Mouse (Mus musculus) gastrocnemius, postnatal 36 days (tissue): ENCODE measurements around the gene Slc39a11. TPM values are rescaled to one million over a fixed set of nuclear protein-coding genes. Genes with fewer than 3 reads are reported as not detected.

Experiments used
- DNase-seq, 2 experiments: peaks; one replicate each; pipeline ENCODE4 v3.0.0; 2022
- intact Hi-C: fragments of 180-260 bp; cut with DNase I; formaldehyde crosslinking; loops from one replicate; pipeline ENCODE4 v1.15.1; 2025
- total RNA-seq, 2 experiments: library from RNA; stranded (reverse); gene quantifications; 2 replicates each; pipeline ENCODE4 v1.2.3; 2021

The Slc39a11 gene
- total RNA-seq, 2 experiments from 2014 or later: 2.4 to 2.8 TPM

DNA sequence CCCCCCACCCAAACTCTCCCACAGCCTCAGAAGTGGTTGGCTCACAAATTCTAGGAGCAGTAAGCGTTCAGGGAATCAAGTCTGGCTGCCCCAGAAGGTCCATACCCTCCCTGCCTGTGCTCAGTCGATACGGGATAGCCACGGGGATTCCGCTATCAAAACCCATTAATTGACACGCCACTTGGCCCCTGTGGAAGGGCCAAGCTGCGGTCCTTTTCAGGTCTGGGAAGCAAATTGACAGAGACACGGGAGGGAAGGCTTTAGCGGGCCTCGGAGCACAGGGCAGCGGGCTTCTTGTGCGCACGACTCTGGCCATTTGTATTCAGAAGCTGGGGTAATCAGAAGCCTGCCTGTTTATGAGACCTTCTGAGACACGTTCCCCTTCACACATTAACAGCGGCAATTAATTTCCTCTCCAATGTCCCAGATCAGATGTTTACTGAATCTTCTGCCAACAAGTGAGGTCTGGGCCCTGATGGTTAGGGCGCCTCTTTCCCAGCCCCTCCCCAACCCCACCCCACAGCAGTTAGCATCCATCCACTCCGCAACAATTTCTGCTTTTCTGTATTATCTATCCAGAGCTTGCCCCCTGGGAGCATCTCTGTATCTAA lies 128.9 kb downstream of the Slc39a11 start:
- intact Hi-C loops: no loop called here
- no peak for DNase-seq

DNA sequence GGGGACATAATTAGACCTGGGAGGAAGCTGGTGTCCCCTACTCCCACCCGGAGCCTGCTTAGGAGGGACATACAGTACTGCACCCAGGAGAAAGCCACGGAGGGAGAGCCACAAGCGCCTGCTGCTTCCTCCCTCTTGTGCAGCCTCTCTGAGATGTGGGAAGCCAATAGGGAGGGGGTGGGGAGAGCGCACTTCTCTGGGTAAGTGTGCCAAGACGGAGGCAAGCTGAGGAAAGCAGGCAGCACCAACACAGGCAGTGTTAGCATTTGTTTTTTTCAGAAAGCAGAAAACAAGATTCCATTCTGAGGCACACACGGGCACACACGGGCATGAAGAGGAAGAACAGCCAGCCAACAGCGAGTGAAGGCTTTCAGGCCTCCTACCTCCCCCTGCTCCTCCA lies 129.5 kb downstream of the Slc39a11 start:
- intact Hi-C loops: no loop called here
- DNase-seq: no peak

DNA sequence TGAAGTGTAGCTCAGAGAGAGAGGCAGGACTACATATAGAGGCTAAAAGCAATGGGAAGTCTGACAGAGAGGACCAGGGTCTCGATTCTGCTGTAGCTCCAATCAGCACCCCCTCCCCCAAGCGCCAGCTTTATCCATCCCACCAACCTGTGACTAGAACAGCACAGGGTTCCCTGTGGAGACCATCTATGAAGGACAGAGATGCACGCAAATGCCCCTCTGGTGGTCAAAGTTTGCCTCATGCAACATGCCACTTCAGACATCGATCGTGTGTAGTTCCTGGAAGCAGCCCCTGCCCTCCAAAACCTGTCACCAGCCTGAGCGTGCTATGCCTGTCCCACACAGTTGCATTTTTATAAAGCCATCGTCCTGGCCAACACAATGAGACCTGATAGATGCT lies 129.9 kb downstream of the Slc39a11 start:
- no peak for DNase-seq
- intact Hi-C loops: no loop called here

- intact Hi-C loops: no loop called here
- DNase-seq: no peak
Measured at GRCm38 (mm10) chr11:113518176-113518575, 131.7 kb downstream of the Slc39a11 start.

- intact Hi-C loops: no loop called here
- no peak for DNase-seq
Measured at GRCm38 (mm10) chr11:113516156-113516555, 133.7 kb downstream of the Slc39a11 start.

DNA sequence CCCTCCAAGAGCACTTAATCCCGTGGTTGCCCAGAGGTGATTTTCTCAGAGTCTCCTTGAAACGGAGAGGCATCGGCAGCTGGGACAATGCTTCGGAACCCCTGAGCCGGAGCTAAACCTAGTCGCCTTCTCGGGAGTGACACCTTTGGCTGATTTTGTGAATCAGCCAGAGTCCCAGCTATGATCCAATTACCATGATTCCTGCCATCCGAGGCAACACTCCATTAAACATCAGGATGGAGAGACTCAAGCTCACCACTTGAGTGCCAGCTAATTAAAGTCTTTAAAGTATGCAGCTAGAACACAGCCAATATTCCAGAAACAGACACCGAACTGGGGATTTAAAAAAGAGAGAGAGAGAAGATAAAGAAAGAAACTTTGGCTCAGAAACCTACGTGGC lies 136.9 kb downstream of the Slc39a11 start:
- no peak for DNase-seq
- intact Hi-C loops: no loop called here

- no peak for DNase-seq
- intact Hi-C loops: no loop called here
Measured at GRCm38 (mm10) chr11:113512150-113512549, 137.7 kb downstream of the Slc39a11 start.

DNA sequence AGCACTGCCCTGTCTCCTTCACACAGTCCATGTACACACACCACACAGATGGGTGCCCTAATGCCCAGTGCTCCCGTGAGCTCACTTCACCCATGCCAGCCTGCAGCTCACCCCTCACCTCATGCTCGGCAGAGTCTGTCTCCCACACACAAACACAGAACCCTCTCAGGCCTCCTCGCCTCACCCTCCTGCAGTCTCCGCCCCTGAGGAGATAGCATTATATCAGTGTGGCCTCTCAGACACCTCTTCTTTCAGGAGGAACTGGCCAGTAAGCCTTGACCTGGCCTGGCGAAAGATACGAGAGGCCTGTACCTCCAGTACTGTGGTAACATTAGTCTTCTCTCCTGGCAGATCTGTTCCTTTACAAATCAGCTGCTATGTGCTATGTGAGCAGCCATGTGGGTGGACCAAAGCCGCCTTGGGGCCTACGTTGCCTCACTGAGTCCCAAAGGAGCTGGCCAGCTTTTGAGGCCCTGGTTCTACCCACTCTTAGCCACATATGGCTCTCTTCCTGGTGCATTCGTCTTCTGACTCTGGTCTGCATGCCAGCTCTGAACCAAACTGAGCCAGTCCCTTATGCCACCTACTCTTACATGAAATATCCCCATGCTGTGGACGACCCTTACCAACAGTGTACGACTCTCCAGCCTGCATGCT lies 138.8 kb downstream of the Slc39a11 start:
- no peak for DNase-seq
- intact Hi-C loops: no loop called here

GRCm38 (mm10) chr11:113510249-113510648 lies 139.6 kb downstream of the Slc39a11 start:
- no peak for DNase-seq
- intact Hi-C loops: no loop called here

GRCm38 (mm10) chr11:113507716-113508480 lies 142.0 kb downstream of the Slc39a11 start:
- intact Hi-C loops: loop anchor here (10.0 kb wide), 1 partner anchor 107 kb away; the partner anchor contains the start of gene Sstr2
- no peak for DNase-seq

- intact Hi-C loops: loop anchor here (10.0 kb wide), 1 partner anchor 109 kb away; the partner anchor contains the start of gene Sstr2
- DNase-seq: no peak
Measured at GRCm38 (mm10) chr11:113505551-113506160, 144.2 kb downstream of the Slc39a11 start.

GRCm38 (mm10) chr11:113504459-113505062 lies 145.3 kb downstream of the Slc39a11 start:
- intact Hi-C loops: loop anchor here (10.0 kb wide), 1 partner anchor 110 kb away; the partner anchor contains the start of gene Sstr2

DNA sequence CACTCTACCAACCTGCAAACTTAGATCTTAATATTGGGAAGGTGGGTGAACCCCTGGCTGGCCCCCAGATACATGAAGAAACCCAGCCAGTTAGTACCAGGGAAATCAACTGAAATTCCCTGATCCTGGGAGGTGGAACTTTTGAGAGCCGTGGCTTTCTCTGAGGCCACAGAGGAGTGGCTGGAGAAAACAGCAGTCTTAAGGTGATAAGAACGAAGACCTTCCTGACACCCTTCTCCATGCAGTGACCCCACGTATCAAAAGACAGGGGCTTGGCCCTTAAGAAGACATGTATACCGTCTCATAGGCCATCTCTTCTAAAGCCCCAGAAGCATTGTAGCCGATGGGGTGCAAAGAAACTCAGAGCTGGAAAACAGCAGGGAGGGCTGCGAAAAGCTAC lies 146.9 kb downstream of the Slc39a11 start:
- no peak for DNase-seq
- intact Hi-C loops: loop anchor here (10.0 kb wide), 1 partner anchor 112 kb away; the partner anchor contains the start of gene Sstr2

More at GRCm38 (mm10) chr11:113504459-113505062, 145.3 kb downstream of the Slc39a11 start:
- no peak for DNase-seq

- no peak for DNase-seq
- intact Hi-C loops: loop anchor here (10.0 kb wide), 1 partner anchor 114 kb away; the partner anchor contains the start of gene Sstr2
Measured at GRCm38 (mm10) chr11:113500631-113501305, 149.1 kb downstream of the Slc39a11 start.

- intact Hi-C loops: no loop called here
- DNase-seq: no peak
Measured at GRCm38 (mm10) chr11:113498889-113499288, 151.0 kb downstream of the Slc39a11 start.

DNA sequence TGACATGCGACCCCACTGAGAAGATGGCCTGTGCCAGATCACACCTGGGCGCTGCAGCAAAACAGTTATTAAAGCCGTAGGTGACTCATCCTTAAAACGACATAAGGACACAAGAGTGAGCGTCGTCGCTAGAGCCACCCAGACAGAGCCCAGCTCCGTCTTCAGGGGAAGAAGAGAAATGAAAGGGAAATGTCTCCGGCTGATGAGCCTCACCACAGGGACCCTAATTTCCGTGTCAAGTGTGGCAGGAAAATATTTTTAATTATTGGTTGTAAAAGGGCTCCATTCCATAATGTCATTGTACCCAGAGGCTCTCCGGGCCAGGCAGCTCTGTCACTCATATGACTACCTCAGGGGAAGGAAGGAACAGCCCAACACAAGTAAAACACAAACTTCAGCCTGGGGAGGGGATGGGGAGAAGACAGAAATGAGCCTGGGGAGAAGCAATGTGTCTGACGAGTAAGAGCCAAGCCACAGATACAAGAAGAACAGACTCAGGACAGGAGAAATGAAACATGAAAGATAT lies 155.8 kb downstream of the Slc39a11 start:
- intact Hi-C loops: no loop called here
- no peak for DNase-seq

GRCm38 (mm10) chr11:113490530-113491520 lies 159.1 kb downstream of the Slc39a11 start:
- no peak for DNase-seq

GRCm38 (mm10) chr11:113487603-113488335 lies 162.1 kb downstream of the Slc39a11 start:
- intact Hi-C loops: no loop called here
- no peak for DNase-seq

More at GRCm38 (mm10) chr11:113490530-113491520, 159.1 kb downstream of the Slc39a11 start:
- intact Hi-C loops: no loop called here
